Mouse (Mus musculus): Measurements from ENCODE around the gene Aldh3a2.

DNA sequence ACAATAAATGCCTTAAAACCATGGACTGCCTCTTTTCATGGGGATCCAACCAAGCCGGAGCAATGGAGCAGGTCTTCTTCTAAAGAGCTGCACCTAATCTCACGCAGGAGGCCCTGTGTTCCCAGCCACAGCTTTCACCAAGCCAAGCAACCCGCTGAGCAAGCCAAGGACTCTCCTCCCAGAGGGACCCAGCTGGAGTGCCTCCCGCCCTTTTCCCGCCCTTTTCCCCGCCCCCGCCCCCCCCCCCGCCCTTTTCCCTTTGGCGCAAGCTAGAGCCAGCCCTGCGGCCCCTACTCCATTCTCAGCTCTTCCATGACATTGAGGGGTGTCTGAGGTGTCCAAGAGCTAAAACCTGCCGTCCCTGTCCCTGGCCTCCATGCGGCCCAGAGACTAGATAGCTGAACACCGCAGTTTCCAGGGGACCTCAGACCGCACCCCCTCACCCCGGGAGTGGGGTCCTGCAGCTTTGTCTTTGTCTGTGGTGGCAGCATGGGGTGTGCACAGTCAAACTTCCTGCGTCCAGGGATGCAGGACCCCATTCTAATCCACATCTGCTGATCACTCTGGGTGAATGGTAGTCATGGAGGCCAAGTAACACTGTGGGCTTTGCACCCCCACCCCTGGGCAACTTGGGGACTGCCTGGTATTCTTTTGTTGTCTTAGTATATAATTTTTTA, 33.6 kb upstream of the Aldh3a2 start:
- TF ChIP-seq TCF12 (IDR thresholded peaks at IDR 0.05; ENCODE audit: low read depth, low read length) (no peak), ELF1 (IDR thresholded peaks at IDR 0.05; ENCODE audit: low read depth, low read length) (no peak), CTCF (conservative IDR thresholded peaks at IDR 0.05 in 1 of 2, IDR thresholded peaks at IDR 0.05 in 1 of 2; ENCODE audit: low read depth in 2 of 2, low read length in 2 of 2) (no peak), UBTF (IDR thresholded peaks at IDR 0.05; ENCODE audit: low read depth, low read length) (no peak), POLR2A (IDR thresholded peaks at IDR 0.05; ENCODE audit: low read depth, low read length) (no peak), MEF2A (IDR thresholded peaks at IDR 0.05; ENCODE audit: borderline replicate concordance, low read depth, low read length) (no peak), ZMIZ1 (IDR thresholded peaks at IDR 0.05; ENCODE audit: low read depth, low read length) (no peak), EP300 (IDR thresholded peaks at IDR 0.05; ENCODE audit: low read length) (no peak), ETS1 (conservative IDR thresholded peaks at IDR 0.05; ENCODE audit: low read depth, low read length) (no peak), SMC3 (IDR thresholded peaks at IDR 0.05; ENCODE audit: low read depth, low read length) (no peak), NRF1 (IDR thresholded peaks at IDR 0.05; ENCODE audit: low read depth, low read length) (no peak), HCFC1 (IDR thresholded peaks at IDR 0.05; ENCODE audit: low read depth, low read length) (no peak), USF1 (IDR thresholded peaks at IDR 0.05; ENCODE audit: low read depth, low read length) (no peak)
